Mouse (Mus musculus) embryonic fibroblast, embryonic 13.5 days (primary cell): ENCODE measurements at regions not wholly inside any gene's neighbourhood (a gene's known extent, or its start where the extent isn't known, plus 50 kb on each side); places are given as distances from the start of the nearest gene placed in this dataset.

Source experiments
- CTCF ChIP-seq: IDR thresholded peaks from 2 replicates; pipeline ENCODE4 v1.5.1; 2011; ENCODE audit warnings: mild to moderate bottlenecking, control low read depth, low read length, moderate library complexity, borderline replicate concordance; ENCODE audit not compliant: insufficient read depth
- POLR2A ChIP-seq: IDR thresholded peaks from 2 replicates; pipeline ENCODE4 v1.6.1; 2011; ENCODE audit warnings: low read depth, mild to moderate bottlenecking, control low read depth, low read length, moderate library complexity

DNA sequence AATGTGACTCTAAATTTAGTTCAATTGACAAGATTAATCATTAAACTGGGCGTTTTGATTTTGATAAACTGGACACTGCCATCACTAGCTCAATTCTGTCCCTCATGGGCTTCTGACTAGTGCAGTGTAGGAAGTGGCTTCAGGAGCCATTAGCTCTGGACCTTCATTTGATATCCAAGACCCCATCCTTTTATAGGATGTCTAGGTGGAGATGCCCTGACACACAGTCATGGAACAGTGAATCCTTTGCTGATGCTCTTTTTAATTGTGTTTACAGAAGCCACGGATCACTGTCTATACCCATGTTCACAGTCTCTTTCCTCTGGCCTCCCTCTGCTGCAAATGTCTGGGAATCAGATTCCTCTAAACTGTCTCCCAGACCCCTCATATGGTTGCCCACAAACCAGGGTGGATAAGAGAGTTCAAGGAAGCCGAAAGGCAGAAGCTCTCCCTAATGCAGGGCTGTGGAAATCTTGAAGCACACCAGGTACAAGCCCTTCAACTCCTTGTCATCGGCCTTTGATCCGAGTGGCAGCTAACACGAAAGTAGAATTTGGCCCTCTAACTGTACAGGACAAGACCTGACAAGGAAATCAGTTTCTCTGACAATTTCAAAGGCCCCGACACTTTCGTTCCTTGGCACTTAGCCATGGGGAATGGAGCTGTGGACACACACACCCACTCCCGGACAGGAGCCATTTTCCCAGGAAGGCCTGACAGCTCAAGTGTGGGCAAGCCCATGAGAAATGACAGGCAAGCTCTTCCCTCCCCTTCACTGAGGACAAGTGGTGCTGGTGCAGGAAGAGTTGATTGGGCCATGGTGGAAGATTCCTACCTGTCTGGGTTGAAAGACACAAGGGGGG, 135.2 kb upstream of the Parp11 start:
- TF ChIP-seq CTCF (no peak), POLR2A (no peak)
